Mouse (Mus musculus): ENCODE measurements around the gene Ptges2. TPM values are rescaled to one million over a fixed set of nuclear protein-coding genes. Genes with fewer than 3 reads are reported as not detected.

Ptges2 gene
- polyA plus RNA-seq, 1 experiment from 2014 or later: 44.8 TPM

GRCm38 (mm10) chr2:32453641-32454303 is 58.1 kb downstream of the Ptges2 start:
- Histone ChIP-seq H3K4me2 (ENCODE audit: low read length) (no peak overlapping the region), H3K9me3 (replicated peaks; ENCODE audit: low read length) (no peaks in the 10 kb centered on the region), H3K27me3 (ENCODE audit: insufficient read depth, low read length) (no peaks in the 10 kb centered on the region), H3K4me3 (replicated peaks; ENCODE audit: low read depth, low read length) (no peak overlapping the region), H3K27ac (no peak overlapping the region), H3K9ac (ENCODE audit: low read depth, low read length) (no peak overlapping the region), H3K4me1 (replicated peaks; ENCODE audit: insufficient read depth, low read length) (peaks cover 12% of the 10 kb centered on the region), H3K36me3 (ENCODE audit: insufficient read depth, low read length) (0 out of 2 replicates have a peak, but pooled peaks cover 3% of the 10 kb centered on the region)
- ATAC-seq (replicated peaks; ENCODE audit: low FRiP score, low read depth) (no peak), DNase-seq (ENCODE audit: low spot score) (no peak)
- TF ChIP-seq CTCF (IDR thresholded peaks at IDR 0.05; ENCODE audit: low read depth): no peak
- WGBS: 88% methylated on average over 5 of the region's 5 CpGs

- TF ChIP-seq CTCF (IDR thresholded peaks at IDR 0.05; ENCODE audit: low read depth): no peak
- Histone ChIP-seq H3K27me3 (ENCODE audit: insufficient read depth, low read length) (no peaks in the 10 kb centered on the region), H3K36me3 (ENCODE audit: insufficient read depth, low read length) (0 out of 2 replicates have a peak, but pooled peaks cover 3% of the 10 kb centered on the region), H3K4me3 (replicated peaks; ENCODE audit: low read depth, low read length) (no peak overlapping the region), H3K9me3 (replicated peaks; ENCODE audit: low read length) (no peaks in the 10 kb centered on the region), H3K4me2 (ENCODE audit: low read length) (no peak overlapping the region), H3K9ac (ENCODE audit: low read depth, low read length) (no peak overlapping the region), H3K4me1 (replicated peaks; ENCODE audit: insufficient read depth, low read length) (peaks cover 12% of the 10 kb centered on the region), H3K27ac (no peak overlapping the region)
- ATAC-seq (replicated peaks; ENCODE audit: low FRiP score, low read depth) (no peak), DNase-seq (ENCODE audit: low spot score) (no peak)
- 56% methylated on average over 10 of the region's 10 CpGs for WGBS
Observed at GRCm38 (mm10) chr2:32454633-32455032, 58.9 kb downstream of the Ptges2 start.

DNA sequence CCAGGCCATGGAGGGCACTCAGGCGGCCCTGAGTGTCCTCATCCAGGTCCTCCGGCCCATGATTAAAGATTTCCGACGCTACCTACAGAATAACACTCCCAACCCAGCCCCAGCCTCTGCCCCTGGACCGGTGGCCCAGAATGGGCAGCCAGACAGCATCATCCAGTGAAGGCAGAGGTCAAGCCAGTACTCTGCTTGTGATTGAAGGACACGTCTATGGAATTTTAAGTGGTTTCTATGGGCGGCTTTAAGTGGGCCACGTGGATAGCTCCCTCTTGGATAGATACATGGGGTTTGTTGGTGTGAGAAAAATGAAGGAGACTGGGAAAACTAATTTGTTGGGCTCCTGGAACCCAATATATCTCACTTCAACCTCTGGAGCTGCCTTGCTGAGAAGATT is 59.4 kb downstream of the Ptges2 start:
- Histone ChIP-seq H3K4me2 (ENCODE audit: low read length) (no peak overlapping the region), H3K27ac (no peak overlapping the region), H3K36me3 (ENCODE audit: insufficient read depth, low read length) (0 out of 2 replicates have a peak, but pooled peaks cover 3% of the 10 kb centered on the region), H3K4me3 (replicated peaks; ENCODE audit: low read depth, low read length) (no peak overlapping the region), H3K9me3 (replicated peaks; ENCODE audit: low read length) (no peaks in the 10 kb centered on the region), H3K9ac (ENCODE audit: low read depth, low read length) (no peak overlapping the region), H3K27me3 (ENCODE audit: insufficient read depth, low read length) (no peaks in the 10 kb centered on the region), H3K4me1 (replicated peaks; ENCODE audit: insufficient read depth, low read length) (peaks cover 12% of the 10 kb centered on the region)
- TF ChIP-seq CTCF (IDR thresholded peaks at IDR 0.05; ENCODE audit: low read depth): no peak
- DNase-seq (ENCODE audit: low spot score) (no peak), ATAC-seq (replicated peaks; ENCODE audit: low FRiP score, low read depth) (no peak)
- WGBS: 89% methylated on average over 8 of the region's 8 CpGs

Other genes starting within 250 kb of the Ptges2 start
- gene Prrc2b, start 244.8 kb upstream of the Ptges2 start, polyA plus RNA-seq (2015; fragmentation: Nextera tagmentation; extraction: Ambion mirVana): 31.4 and 33.8 TPM in 2 replicates
- 18.5 and 20.1 TPM in 2 replicates for gene Pomt1, start 159.3 kb upstream of the Ptges2 start, polyA plus RNA-seq (2015; fragmentation: Nextera tagmentation; extraction: Ambion mirVana)
- gene Uck1, start 135.7 kb upstream of the Ptges2 start, polyA plus RNA-seq (2015; fragmentation: Nextera tagmentation; extraction: Ambion mirVana): 57.9 and 66.7 TPM in 2 replicates
- 17.2 and 18.7 TPM in 2 replicates for gene Golga2, start 108.5 kb upstream of the Ptges2 start, polyA plus RNA-seq (2015; fragmentation: Nextera tagmentation; extraction: Ambion mirVana)
- gene Swi5, start 107.8 kb upstream of the Ptges2 start, polyA plus RNA-seq (2015; fragmentation: Nextera tagmentation; extraction: Ambion mirVana): 436 and 445 TPM in 2 replicates
- 33.7 and 33.8 TPM in 2 replicates for gene Ciz1, start 43.6 kb upstream of the Ptges2 start, polyA plus RNA-seq (2015; fragmentation: Nextera tagmentation; extraction: Ambion mirVana)
- gene Dnm1, start 42.6 kb upstream of the Ptges2 start, polyA plus RNA-seq (2015; fragmentation: Nextera tagmentation; extraction: Ambion mirVana): 5.3 and 5.6 TPM in 2 replicates
- gene 1110008P14Rik, start 14.0 kb upstream of the Ptges2 start, polyA plus RNA-seq (2015; fragmentation: Nextera tagmentation; extraction: Ambion mirVana): 87.0 and 96.8 TPM in 2 replicates
- 43.5 and 50.3 TPM in 2 replicates for gene Lcn2, start 7.6 kb upstream of the Ptges2 start, polyA plus RNA-seq (2015; fragmentation: Nextera tagmentation; extraction: Ambion mirVana)
- 4.7 TPM in 2 replicates for gene Naif1, start 54.6 kb downstream of the Ptges2 start, polyA plus RNA-seq (2015; fragmentation: Nextera tagmentation; extraction: Ambion mirVana)
- 15.0 and 16.9 TPM in 2 replicates for gene Slc25a25, start 55.5 kb downstream of the Ptges2 start, polyA plus RNA-seq (2015; fragmentation: Nextera tagmentation; extraction: Ambion mirVana)
- 13.9 and 16.9 TPM in 2 replicates for gene Fam102a, start 139.4 kb downstream of the Ptges2 start, polyA plus RNA-seq (2015; fragmentation: Nextera tagmentation; extraction: Ambion mirVana)
- gene Dpm2, start 175.0 kb downstream of the Ptges2 start, polyA plus RNA-seq (2015; fragmentation: Nextera tagmentation; extraction: Ambion mirVana): 105 and 110 TPM in 2 replicates
- gene Pip5kl1, start 178.9 kb downstream of the Ptges2 start, polyA plus RNA-seq (2015; fragmentation: Nextera tagmentation; extraction: Ambion mirVana): 0.42 and 0.61 TPM in 2 replicates
- 0.08 TPM in 1 of 2 replicates, not detected in the other for gene 9430097D07Rik, start 179.8 kb downstream of the Ptges2 start, polyA plus RNA-seq (2015; fragmentation: Nextera tagmentation; extraction: Ambion mirVana)
- gene St6galnac4, start 191.2 kb downstream of the Ptges2 start, polyA plus RNA-seq (2015; fragmentation: Nextera tagmentation; extraction: Ambion mirVana): 15.8 and 18.1 TPM in 2 replicates
- 13.7 and 15.3 TPM in 2 replicates for gene St6galnac6, start 203.8 kb downstream of the Ptges2 start, polyA plus RNA-seq (2015; fragmentation: Nextera tagmentation; extraction: Ambion mirVana)
- gene Ak1, start 225.9 kb downstream of the Ptges2 start, polyA plus RNA-seq (2015; fragmentation: Nextera tagmentation; extraction: Ambion mirVana): 38.7 and 41.6 TPM in 2 replicates